Mouse (Mus musculus) thymus, adult 2 months (tissue): ENCODE measurements around the gene Slc38a2. TPM values are rescaled to one million over a fixed set of nuclear protein-coding genes. Genes with fewer than 3 reads are reported as not detected.

ENCODE experiments used
- DNase-seq: peaks from one replicate; pipeline ENCODE4 v3.0.0; 2021
- H3K27ac ChIP-seq: fragments of 200-500 bp; 2 replicates; pipeline ENCODE4 v1.5.1; 2012; ENCODE audit warnings: low read length, control low read depth; ENCODE audit not compliant: control insufficient read depth, insufficient read depth
- H3K27me3 ChIP-seq: fragments of 200-500 bp; 2 replicates; pipeline ENCODE4 v1.6.1; 2012; ENCODE audit warnings: mild to moderate bottlenecking, low read length, moderate library complexity, mixed read lengths; ENCODE audit not compliant: control insufficient read depth, insufficient read depth
- H3K36me3 ChIP-seq: fragments of 200-500 bp; 2 replicates; pipeline ENCODE4 v1.6.1; 2012; ENCODE audit warnings: mild to moderate bottlenecking, low read length, moderate library complexity; ENCODE audit not compliant: control insufficient read depth, insufficient read depth
- H3K4me1 ChIP-seq: fragments of 200-500 bp; replicated peaks from 2 replicates; pipeline ENCODE4 v1.6.1; 2012; ENCODE audit warnings: low read length; ENCODE audit not compliant: control insufficient read depth, insufficient read depth
- H3K4me3 ChIP-seq: fragments of 200-500 bp; 2 replicates; pipeline ENCODE4 v1.5.1; 2012; ENCODE audit warnings: mild to moderate bottlenecking, low read length, control low read depth, moderate library complexity; ENCODE audit not compliant: control insufficient read depth, insufficient read depth
- CTCF ChIP-seq: fragments of 200-500 bp; IDR thresholded peaks from 2 replicates; pipeline ENCODE4 v1.5.1; 2012; ENCODE audit warnings: mild to moderate bottlenecking, control low read depth, low read length, moderate library complexity, borderline replicate concordance; ENCODE audit not compliant: control insufficient read depth, poor library complexity, insufficient read depth; ENCODE audit errors: extremely low read depth
- POLR2A ChIP-seq: fragments of 200-500 bp; IDR thresholded peaks from 2 replicates; pipeline ENCODE4 v1.6.1; 2012; ENCODE audit warnings: mild to moderate bottlenecking, low read length, control low read depth, moderate library complexity; ENCODE audit not compliant: control insufficient read depth, poor library complexity, insufficient read depth; ENCODE audit errors: extremely low read depth
- WGBS: fragments of 180-500 bp; shearing (Covaris S2); methylation state at CpG from one replicate; pipeline ENCODE4 v1.1.7; 2018; 5-methylcytosine and 5-hydroxymethylcytosine counted together
- polyA plus RNA-seq: library from polyadenylated mRNA; depleted of rRNA; stranded (reverse); fragments of >200 nt; gene quantifications from 2 replicates; pipeline ENCODE4 v1.2.3, GENCODE M21; 2012

Gene Slc38a2
- polyA plus RNA-seq, 1 experiment: 105 TPM

GRCm38 (mm10) chr15:96692401-96692800 is 7.1 kb downstream of the Slc38a2 start:
- WGBS: 97% methylated on average over 11 of the region's 11 CpGs
- DNase-seq: no peak
- no peak for TF ChIP-seq POLR2A
- TF ChIP-seq CTCF: no peak
- H3K4me1 ChIP-seq: peaks cover 8% of the 10 kb centered on the region
- H3K27ac ChIP-seq: no peak overlapping the region
- H3K27me3 ChIP-seq: no peaks in the 10 kb centered on the region
- H3K4me3 ChIP-seq: no peak overlapping the region
- H3K36me3 ChIP-seq: peaks cover 95% of the 10 kb centered on the region

- H3K36me3 ChIP-seq: peaks cover 88% of the 10 kb centered on the region
- TF ChIP-seq POLR2A: no peak
- TF ChIP-seq CTCF: no peak
- no peaks in the 10 kb centered on the region for H3K27me3 ChIP-seq
- DNase-seq: no peak
- no peak overlapping the region for H3K27ac ChIP-seq
- peaks cover 4% of the 10 kb centered on the region; the same call in 1 of the 2 replicates for H3K4me1 ChIP-seq
- H3K4me3 ChIP-seq: no peak overlapping the region
- WGBS: 96% methylated on average over 15 of the region's 15 CpGs
Observed at GRCm38 (mm10) chr15:96691381-96691780, 8.1 kb downstream of the Slc38a2 start.

- WGBS: 94% methylated on average over 13 of the region's 13 CpGs
Observed at GRCm38 (mm10) chr15:96690829-96691228, 8.7 kb downstream of the Slc38a2 start.

GRCm38 (mm10) chr15:96689919-96690318 is 9.6 kb downstream of the Slc38a2 start:
- no peak for DNase-seq
- Histone ChIP-seq H3K27ac (no peak overlapping the region), H3K36me3 (peaks cover 74% of the 10 kb centered on the region), H3K4me1 (peaks cover 9% of the 10 kb centered on the region), H3K4me3 (no peak overlapping the region), H3K27me3 (no peaks in the 10 kb centered on the region)
- 92% methylated on average over 9 of the region's 9 CpGs for WGBS
- TF ChIP-seq POLR2A (no peak), CTCF (no peak)

More at GRCm38 (mm10) chr15:96690829-96691228, 8.7 kb downstream of the Slc38a2 start:
- TF ChIP-seq CTCF (no peak), POLR2A (no peak)
- Histone ChIP-seq H3K27me3 (no peaks in the 10 kb centered on the region), H3K4me1 (peaks cover 6% of the 10 kb centered on the region; the same call in 1 of the 2 replicates), H3K36me3 (peaks cover 83% of the 10 kb centered on the region), H3K4me3 (no peak overlapping the region), H3K27ac (no peak overlapping the region)
- DNase-seq: no peak

GRCm38 (mm10) chr15:96688784-96689318 is 10.7 kb downstream of the Slc38a2 start:
- Histone ChIP-seq H3K36me3 (peaks cover 63% of the 10 kb centered on the region), H3K4me3 (no peak overlapping the region), H3K27me3 (no peaks in the 10 kb centered on the region), H3K4me1 (peaks cover 13% of the 10 kb centered on the region), H3K27ac (no peak overlapping the region)
- no peak for DNase-seq
- TF ChIP-seq POLR2A (no peak), CTCF (no peak)
- WGBS: 94% methylated on average over 12 of the region's 12 CpGs

GRCm38 (mm10) chr15:96688036-96688435 is 11.5 kb downstream of the Slc38a2 start:
- H3K27me3 ChIP-seq: no peaks in the 10 kb centered on the region
- WGBS: 92% methylated on average over 6 of the region's 6 CpGs
- peaks cover 55% of the 10 kb centered on the region for H3K36me3 ChIP-seq
- peaks cover 13% of the 10 kb centered on the region for H3K4me1 ChIP-seq
- H3K27ac ChIP-seq: no peak overlapping the region
- H3K4me3 ChIP-seq: no peak overlapping the region
- no peak for DNase-seq
- TF ChIP-seq CTCF (no peak), POLR2A (no peak)

GRCm38 (mm10) chr15:96687366-96687765 is 12.2 kb downstream of the Slc38a2 start:
- WGBS: 86% methylated on average over 1 of the region's 1 CpGs
- no peak for DNase-seq
- peaks cover 13% of the 10 kb centered on the region for H3K4me1 ChIP-seq
- no peaks in the 10 kb centered on the region for H3K27me3 ChIP-seq
- peaks cover 48% of the 10 kb centered on the region for H3K36me3 ChIP-seq
- H3K27ac ChIP-seq: no peak overlapping the region
- H3K4me3 ChIP-seq: no peak overlapping the region
- TF ChIP-seq POLR2A (no peak), CTCF (no peak)
